Mouse (Mus musculus): ENCODE measurements around the gene Plxna1. TPM values are rescaled to one million over a fixed set of nuclear protein-coding genes. Genes with fewer than 3 reads are reported as not detected.

Plxna1 gene
- 13.5 and 14.2 TPM in 2 replicates for polyA plus RNA-seq (2012; rRNA removed)

DNA sequence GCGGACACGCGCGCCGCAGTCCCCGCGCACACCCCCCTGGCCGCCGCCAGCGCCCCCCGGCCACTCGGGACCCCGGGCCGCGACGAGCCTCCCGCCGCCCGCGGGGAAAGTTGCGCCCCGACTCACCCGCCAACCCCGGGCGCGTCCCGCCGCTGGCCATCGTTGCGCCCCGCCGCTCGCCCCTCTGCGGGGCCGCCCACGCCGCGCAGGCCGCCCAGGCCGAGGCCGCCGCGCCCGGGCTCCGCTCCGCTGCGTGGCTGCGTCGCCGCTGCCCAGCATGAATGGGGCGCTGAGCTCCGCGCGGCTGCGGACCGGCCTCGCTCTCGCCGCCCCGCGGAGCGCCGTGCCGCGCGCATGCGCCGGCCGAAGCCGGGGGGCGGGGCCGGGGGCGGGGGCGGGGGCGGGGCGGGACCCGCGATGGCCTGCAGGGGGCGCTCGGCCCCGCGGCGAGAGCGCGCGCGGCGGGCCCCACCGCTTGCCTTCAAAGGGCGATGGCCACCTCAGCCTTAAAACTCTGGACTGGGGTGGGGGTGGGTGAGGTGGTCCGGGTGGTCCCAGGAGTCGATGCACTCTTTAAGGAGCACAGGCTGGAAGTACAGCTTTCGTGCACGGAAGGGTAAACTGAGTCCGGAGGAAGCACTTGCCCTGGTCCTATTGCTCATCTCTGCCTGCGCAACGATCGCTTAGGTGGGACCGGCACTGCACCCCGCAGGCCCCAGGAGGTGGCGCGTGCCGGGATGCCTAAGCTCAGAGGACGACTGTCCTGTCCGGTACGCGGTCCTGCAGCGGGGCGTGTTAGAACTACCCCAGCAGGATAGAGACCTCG is at the start of gene Plxna1:
Plxna1 (minus strand) TSS at position 340 of the 826 bp plus-strand sequence.

Other genes starting within 250 kb of the Plxna1 start
- 7.1 and 9.1 TPM in 2 replicates for gene Chchd6, start 233.0 kb upstream of the Plxna1 start, polyA plus RNA-seq (2012; rRNA removed)